Mouse (Mus musculus) thymus, adult 2 months (tissue): ENCODE measurements around the gene Slc25a13.

Experiments used
- CTCF ChIP-seq: fragments of 200-500 bp; IDR thresholded peaks from 2 replicates; pipeline ENCODE4 v1.5.1; 2012; ENCODE audit warnings: mild to moderate bottlenecking, control low read depth, low read length, moderate library complexity, borderline replicate concordance; ENCODE audit not compliant: control insufficient read depth, poor library complexity, insufficient read depth; ENCODE audit errors: extremely low read depth
- POLR2A ChIP-seq: fragments of 200-500 bp; IDR thresholded peaks from 2 replicates; pipeline ENCODE4 v1.6.1; 2012; ENCODE audit warnings: mild to moderate bottlenecking, low read length, control low read depth, moderate library complexity; ENCODE audit not compliant: control insufficient read depth, poor library complexity, insufficient read depth; ENCODE audit errors: extremely low read depth

DNA sequence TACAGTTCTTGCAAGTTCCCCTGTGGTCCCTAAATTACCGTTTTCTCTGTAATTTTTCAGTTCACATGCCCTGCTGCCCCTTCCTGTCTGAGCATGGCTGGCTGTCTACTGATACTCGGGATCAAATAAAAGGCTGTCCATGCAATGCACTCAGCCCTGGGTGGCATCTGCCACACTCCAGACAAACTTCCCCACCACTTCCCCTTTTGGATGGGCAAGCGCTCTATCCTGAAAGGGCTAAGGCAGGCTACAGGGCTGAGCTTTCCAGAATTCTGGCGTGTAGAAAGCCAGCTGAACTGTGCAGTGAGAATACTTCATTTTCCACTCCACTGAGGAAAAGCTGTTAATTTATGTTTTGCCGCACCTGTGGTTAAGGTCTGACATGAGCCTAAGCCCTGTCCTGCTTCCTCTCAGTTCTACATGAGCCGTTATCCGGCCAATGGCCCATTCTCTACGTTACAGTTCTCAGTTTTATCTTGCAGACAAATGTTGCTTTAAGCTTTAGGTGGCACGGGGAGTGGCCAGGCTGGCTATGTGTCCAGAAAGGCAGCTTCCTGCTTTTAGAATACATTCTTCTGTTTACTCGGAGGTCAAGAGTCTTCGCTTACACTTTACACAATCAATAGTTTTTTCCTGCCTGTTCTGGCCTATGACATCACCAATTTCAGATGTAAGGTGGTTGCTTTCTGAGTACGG is 170.1 kb downstream of the Slc25a13 start:
- no peak for TF ChIP-seq POLR2A
- TF ChIP-seq CTCF = no peak
